Mouse (Mus musculus) lung, postnatal 0 days (tissue): ENCODE measurements around the gene Adam12.

Experiments
- CTCF ChIP-seq: IDR thresholded peaks from 2 replicates; pipeline ENCODE4 v1.5.1; 2016; ENCODE audit warnings: antibody characterized with exemption, mild to moderate bottlenecking
- EP300 ChIP-seq: IDR thresholded peaks from 2 replicates; pipeline ENCODE4 v1.6.1; 2016; ENCODE audit warnings: antibody characterized with exemption, mild to moderate bottlenecking, control low read depth

GRCm38 (mm10) chr7:133856278-133856677 is 375.7 kb downstream of the Adam12 start:
- TF ChIP-seq CTCF (peak; percentile 100), EP300 (no peak)
